Mouse (Mus musculus) cerebellum, postnatal 10 days (tissue): ENCODE data around the gene Oasl1.
"Not testable (repeated sequence)": the region's sequence is repeated elsewhere in the genome, so short reads cannot be mapped to it uniquely, and the experiment has no call there.

ENCODE experiments used
- DNase-seq, 2 experiments: peaks; one replicate each; pipeline ENCODE4 v3.0.0; 2021; ENCODE audit warnings: mixed read lengths in 2 of 2

Gene Oasl1

DNA sequence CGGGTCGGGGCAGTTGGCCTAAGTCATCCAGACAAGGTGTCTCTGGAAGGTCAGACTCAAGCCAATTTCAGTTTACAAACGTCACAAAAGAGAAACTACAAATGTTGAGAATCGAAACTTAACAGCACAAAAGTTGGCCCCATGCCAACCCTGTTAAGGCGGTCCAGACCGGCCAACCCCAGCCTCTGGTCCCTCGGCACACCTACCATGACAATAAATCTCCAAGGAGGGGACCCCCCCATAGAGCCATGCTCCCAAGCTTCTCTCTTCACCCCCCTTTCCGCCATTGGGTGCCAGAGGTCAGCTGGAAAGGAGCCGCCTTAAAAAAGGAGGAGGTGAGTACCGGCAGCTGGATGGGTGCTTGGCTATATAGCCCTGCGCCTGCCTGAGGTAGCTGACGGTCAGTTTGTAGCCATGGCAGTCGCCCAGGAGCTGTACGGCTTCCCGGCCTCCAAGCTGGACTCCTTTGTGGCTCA lies at the start of gene Oasl1:
Gene Oasl1, plus strand, starts transcription at position 243 of the 476 bp plus-strand sequence.
- peak; percentile 59 to 67 for DNase-seq

DNA sequence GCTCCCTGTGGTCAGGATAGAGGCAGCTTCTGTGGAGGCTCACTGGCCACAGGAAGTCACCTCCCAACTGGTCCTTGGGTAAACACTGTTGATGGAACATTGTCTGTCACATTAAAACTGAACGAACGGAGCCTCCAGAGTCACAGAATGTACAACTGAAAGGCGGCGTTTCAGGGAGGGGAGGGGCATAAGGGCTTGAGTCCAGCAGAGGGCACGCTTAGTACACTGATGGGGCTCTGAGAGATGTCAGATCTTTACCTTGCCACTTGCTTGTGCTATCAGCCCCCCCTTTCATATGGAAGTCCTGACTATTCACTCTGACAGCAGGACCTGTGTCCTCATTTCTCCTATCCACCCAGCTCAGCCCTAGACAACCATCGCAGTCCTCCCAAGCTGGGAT lies 47.2 kb upstream of the Oasl1 start:
- DNase-seq, result peak; percentile 48 to 54

DNA sequence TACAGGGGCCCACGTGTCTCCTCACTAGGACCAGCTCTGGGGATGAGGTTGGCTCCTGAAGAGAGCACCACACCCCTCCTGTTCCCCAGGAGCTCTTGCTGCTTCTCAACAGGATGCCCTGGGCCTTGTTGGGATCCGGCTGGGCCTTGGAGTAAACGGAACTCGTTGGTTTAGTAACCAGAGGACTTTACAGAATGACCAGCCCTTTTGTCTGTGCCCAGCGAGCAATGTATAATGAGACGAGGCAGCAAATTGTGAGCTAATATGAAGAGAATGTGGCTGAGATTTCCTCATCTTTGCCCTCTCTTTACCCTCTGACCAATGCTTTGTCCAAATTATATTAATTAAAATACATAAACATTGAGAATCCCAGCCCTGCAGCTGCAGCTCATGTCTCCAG lies 46.7 kb upstream of the Oasl1 start:
- no peak for DNase-seq

DNA sequence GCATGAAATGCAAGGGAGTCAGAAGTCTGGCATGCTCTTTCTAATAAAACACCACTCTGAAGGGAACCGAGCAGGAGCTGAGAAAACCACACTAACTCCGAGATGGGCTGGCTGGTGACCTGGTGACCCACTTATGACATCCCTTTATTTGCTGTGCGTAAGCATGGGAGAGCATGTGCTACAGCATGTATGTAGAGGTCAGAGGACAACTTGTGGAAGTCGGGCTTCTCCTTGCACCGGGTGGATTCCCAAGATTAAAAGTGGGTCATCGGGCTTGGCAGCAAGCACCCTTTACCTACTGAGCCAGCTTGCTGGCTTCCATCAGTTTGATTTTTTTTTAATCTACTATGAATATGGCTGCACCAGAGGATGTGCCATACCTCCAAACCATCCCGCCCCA lies 45.6 kb upstream of the Oasl1 start:
- no peak for DNase-seq

DNA sequence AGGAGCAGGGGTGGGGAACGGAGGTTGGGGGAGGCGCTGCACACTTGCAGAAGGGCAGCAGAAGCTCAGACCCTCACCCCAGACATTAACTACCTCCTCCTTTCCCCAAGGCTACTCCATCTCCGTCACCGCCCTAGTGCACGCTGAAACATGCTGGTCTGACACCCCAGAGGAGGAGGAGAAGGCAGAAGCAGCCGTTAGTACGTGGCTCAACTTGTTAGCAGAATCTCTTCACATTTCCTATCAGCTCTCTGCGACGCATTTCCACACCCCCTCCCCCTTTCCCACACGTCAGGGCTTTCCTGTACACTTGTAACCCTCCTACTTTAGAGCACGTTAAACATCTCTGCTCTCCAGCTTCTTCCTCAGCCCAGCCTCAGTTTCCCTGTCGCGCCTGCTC lies 43.6 kb upstream of the Oasl1 start:
- no peak for DNase-seq

DNA sequence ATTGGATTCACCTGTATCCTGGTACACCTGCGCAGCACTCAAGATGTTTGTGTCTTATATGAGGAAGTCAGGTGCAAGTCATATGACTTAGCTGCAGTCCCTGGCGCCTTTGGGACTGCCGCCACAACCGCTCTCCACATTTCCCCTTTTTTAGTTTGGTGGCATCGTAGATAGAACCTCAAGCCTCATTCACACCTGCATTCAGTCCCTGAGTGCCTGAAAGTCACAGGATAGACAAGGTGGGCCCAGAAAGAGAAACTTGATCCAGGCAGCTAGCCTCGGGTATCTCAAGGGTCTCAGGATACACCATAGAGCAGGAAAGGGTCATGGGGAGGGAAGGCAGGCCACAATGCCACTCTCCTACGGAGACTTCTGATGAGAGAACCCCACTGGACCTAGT lies 40.7 kb upstream of the Oasl1 start:
- DNase-seq, result not testable (repeated sequence)

DNA sequence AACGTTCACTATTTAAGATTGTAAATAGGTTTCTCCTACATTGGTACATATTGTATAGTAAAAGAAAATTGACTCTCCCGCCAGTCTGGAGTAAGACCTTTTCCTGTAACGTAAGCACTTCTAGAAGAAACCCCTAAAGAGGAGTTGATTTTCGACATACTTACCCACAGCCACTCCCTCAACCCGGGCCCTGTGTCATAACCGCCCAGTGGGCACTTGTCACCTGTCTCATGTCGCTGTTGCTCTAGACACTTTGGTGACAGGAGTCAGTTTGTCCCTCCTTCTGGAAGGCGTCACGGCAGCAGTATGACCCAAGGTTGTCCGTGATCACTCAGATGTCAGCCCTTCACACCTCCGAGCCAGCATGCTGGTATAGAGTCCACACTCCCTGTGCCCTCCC lies 40.0 kb upstream of the Oasl1 start:
- no peak for DNase-seq

DNA sequence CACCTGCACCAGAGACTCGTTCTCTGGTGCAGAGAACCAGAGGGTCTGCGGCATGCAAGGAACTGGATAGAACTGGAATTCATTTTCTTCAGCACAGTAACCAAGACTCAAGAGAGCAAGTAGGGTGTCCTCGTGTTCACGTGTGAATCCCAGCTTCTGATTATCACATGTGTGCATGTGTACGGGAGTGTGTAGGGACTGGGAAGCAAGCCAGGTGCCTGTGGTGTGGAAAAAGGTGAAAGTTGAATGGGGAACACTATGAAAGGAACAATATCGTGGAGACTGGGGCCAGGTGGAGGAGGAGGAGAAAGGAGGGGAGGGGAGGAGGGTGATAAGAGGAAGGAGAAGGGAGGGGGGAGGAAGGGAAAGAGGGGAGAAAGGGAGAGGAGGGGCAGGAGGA lies 36.2 kb upstream of the Oasl1 start:
- peak; percentile 42 to 49 for DNase-seq

DNA sequence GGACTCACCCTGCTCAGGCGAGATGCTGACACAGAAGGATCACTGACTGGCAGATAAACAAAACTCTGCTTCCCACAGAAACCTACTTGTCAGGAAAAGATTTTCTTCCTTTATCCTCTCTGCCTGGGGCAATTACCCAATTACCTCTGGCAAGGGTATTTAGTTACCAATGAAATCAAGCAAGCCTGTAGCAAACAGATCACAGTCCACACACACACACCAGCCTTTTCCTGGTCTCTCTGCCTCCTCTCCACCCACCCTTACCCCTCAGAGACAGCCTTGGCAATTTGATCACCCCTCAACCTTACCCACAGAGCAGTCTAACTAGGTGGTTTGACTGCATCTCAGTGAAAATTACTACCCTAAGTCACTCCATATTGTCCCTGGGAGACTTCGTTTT lies 34.0 kb upstream of the Oasl1 start:
- DNase-seq, result no peak

DNA sequence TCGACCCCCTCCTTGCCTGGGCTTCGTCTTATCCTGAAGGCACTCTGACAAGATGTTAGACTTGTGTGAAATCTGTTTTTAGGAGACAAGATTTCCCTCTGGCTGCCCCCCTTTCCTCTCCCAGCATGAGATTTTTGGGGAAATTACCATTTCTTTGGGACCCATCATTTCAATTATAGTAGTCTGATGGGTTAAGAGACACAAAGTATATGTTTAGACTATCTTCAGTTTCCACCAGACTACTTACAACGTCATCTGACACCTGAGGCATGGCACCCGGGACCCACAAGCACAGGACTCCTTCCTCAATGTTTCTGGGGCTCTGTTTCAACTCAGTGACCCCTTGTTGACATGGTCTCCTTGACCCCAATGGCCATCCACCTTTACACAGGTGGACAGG lies 27.5 kb upstream of the Oasl1 start:
- no peak for DNase-seq

DNA sequence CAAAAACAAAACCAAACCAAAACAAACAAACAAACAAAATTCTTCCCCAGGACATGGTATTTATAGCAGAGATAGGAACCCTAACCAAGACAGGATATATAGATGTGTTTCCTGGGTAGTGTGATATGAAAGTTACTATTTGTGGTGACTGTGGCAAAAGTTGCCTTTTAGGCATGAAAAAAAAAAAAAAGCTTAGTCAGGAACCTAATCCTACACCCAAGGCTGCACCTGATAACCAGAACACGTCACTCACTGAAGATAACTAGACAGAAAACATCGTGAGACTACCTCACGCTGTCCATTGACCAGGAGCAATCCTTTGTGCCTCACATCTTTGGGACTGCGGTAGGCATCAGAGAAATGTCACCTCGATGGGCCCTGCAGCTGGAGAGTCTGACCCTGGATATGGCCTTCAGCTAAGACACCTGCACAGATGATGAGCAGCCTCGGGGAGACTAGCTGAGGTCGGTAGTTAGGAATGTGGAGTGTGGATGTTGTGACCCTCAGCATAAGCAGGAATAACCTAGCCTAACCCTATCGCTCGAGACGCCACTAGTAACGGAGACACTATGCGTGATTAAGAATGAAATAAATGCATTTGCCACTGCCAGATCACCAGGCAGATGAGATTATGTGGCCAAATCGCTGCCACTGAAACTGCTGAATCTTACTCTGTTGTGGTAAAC lies 26.2 kb upstream of the Oasl1 start, which contains the start of gene Oasl2:
Gene Oasl2, plus strand, starts transcription at position 249 of the 686 bp plus-strand sequence.
- DNase-seq, result no peak

DNA sequence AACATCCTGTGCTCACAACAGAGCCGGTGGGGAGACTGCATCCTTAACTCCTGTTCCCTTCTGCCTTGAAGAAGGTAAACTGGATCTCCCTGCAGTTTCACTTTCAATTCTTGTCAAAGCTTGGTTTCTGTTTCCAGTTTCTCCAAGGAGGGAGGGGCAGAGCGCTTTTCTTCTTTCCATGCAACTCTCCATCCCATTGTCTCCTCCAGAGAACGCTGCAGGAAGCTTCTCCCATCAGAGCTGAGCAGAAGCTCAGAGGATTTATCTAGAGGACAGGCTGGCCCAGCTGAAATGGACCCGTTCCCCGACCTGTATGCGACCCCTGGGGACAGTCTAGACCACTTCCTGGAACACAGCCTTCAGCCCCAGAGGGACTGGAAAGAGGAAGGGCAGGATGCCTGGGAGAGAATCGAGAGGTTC lies 25.7 kb upstream of the Oasl1 start:
- DNase-seq, result no peak

DNA sequence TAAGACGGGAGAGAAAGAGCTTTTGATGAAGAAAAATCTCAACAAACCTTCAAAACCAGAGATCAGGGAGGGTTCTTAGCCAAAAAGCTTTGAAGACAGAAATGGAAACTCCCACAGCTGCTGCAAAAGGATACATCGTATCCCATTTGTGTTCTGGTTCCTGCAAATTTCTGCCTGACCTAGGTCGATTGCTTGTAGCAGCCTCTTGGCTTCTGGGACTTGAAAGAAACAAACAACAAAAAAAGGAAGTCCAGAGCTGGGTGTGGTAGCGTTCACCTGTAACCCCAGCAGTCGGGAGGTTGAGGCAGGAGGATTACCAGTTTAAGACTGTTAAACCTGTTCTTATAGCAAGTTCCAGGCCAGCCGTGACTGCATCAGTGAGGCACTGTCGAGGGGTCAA lies 24.2 kb upstream of the Oasl1 start:
- no peak for DNase-seq

DNA sequence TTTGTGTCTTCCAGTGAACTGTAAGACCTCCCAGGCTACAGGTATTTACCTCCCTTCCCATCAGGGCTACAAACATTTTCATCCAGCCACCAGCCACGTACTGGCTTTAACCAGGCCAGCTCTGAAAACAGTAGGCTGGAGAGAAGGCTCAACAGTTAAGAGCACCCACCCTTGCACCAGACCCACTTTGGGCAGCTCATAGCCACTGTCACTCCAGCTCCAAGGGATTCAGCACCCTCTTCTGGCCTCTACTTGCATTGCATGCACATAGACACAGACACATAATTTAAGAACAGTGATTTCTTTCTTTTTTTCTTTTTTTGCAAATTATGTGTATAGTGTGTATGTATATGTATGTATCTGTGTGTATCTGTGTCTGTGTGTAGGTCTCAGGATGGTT lies 20.6 kb upstream of the Oasl1 start:
- peak; percentile 79 to 82 for DNase-seq

DNA sequence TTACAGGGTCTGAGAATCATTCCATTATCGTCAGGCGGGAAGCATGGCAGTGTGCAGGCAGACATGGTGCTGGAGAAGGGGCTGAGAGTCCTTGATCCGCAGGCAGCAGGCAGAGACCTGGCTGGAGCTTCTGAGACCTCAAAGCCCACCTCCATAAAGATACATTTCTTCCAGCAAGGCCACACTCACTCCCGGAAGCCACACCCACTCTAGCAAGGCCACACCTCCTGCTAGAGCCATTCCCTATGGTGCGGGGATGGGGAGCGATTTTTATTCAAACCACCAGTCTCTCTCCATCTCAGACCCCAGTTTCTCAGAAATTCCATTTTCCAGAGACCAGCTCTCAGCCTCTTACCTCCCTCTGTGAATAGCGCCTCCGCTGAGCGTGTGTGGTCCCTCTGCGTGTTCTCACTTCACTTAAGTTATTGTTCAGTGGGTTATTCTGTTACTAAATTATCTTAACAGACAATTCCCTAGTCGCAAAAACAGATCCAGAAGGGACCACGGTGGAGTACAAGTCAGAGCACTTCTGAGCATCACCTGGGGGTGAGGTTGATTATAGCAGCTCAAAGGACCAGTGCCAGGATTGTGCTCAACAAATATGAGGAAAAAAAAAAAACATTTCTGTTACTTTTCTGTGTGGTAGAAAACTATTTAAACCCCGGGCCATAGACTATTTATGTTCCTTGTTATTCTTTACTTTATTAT lies 14.3 kb upstream of the Oasl1 start:
- DNase-seq, result no peak

DNA sequence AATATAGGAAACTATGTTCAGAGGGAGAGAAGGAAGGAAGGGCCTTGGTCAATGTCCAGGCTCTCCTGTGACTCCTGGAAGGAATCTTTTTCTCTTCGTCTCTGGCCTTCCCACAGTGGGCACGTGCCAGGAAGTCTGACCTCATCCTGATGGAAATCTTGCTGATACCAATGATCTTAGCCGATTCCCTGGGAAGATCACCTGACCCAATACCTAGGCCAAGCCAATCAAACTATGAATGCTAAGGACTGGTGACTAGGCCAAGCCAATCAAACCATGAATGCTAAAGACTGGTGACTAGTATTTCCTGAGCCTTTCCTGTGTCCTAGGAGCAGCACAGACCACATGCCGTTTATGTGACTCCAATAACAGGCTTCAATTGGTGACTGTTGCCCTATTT lies 9.4 kb upstream of the Oasl1 start:
- DNase-seq, result no peak

DNA sequence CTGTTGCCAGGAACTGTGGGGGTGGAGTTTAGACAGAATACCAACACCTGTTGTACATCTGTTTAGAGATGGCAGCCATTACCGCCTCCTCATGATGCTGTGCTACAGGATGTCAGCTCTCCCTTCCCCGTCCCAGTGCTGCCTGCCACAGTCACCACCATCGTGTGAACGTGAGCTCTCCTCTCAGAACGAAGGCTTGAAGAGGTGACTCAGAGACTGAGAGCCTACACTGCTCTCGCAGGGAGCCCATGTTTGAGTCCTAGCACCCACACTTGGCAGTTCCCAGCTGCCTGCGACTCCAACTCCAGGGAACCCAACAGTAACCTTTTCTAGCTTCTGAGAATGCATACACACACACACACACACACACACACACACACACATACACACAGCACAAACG lies 8.2 kb upstream of the Oasl1 start:
- no peak for DNase-seq

DNA sequence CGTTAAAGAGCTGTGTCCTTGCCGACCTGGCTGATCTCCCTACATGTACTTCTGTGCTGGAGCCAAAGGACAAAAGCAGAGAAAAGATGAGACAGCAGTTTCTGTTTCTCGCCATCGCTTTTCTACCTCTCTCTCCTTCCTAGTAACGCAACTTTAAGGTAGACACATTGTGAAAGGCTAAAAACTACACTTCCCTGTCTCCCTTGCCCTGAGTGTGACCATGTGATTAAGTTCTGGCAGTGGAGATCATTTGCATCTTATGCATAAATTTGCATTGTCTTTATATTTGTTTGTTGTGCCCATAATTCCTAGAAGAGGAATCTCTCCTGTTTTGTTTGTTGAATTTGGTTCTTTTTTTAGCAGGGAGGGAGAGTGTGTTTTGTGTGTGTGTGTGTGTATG lies 7.2 kb upstream of the Oasl1 start:
- DNase-seq, result no peak

DNA sequence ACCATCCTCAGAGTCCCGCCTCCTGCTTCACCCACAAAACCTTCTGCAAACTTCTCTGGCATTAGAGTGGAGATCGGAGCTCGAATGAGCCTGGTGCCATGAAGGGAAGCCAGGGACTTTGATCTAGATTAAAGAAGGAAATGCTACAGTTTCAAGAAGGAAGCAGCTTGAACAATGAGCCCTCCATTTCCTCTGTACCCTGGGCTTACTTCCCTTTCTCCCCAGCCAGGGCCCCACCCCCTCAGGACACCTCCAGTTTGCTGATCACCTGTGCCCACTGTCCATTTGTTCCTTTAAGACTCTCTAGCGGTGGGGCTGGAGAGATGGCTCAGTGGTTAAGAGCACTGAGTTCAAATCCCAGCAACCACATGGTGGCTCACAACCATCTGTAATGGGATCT lies 6.3 kb upstream of the Oasl1 start:
- no peak for DNase-seq

DNA sequence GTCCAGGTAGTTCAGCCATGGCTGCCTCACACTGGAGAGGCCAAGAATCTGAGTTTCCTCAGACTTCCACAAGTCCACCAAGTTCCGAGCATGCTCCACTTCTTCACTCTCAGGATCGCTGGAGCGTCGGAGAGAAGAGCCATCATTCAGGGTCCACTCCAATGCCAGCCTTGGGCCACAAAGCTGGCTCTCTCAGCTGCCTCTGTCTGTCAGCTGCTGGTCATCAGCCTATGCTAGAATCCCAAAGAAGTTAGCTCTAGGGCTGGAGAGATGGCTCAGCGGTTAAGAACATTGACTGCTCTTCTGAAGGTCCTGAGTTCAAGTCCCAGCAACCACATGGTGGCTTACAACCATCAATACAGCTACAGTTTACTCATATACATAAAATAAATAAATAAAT lies 5.7 kb upstream of the Oasl1 start:
- not testable (repeated sequence) for DNase-seq

DNA sequence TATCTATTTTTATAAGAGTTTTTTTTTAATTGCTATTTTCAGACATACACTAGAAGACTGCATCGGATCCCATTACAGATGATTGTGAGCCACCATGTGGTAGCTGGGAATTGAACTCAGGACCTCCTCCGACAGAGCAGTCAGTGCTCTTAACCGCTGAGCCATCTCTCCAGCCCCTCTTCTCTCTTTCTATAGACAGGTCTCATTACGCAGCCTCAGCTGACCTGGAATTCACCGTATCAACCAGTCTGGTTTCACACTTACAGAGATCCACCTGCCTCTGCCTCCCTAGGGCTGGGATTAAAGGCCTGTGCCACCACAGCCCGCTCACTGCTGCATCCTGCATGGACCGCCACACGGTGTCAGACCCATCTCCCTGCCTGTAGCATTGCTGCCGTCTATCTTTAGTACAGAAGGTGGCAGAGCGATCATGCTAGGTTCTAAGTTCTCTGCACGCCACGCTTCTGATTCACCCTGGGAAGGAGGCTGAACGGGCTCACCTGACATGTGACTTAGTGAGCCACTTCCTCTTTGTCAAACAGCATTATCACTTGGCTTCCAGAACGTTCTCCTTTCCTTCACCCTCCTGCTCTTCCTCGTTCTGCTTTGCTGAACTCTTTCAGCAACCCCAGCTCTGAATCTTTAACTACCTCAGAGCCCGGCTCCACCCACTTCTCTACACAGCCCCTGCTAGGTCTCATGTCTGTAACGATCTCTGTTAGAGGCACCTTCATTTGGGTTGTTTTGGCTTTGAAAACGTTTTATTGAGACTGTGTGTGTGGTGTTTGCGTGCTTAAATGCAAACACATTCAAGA lies 1.3 kb upstream of the Oasl1 start:
- DNase-seq, result no peak

DNA sequence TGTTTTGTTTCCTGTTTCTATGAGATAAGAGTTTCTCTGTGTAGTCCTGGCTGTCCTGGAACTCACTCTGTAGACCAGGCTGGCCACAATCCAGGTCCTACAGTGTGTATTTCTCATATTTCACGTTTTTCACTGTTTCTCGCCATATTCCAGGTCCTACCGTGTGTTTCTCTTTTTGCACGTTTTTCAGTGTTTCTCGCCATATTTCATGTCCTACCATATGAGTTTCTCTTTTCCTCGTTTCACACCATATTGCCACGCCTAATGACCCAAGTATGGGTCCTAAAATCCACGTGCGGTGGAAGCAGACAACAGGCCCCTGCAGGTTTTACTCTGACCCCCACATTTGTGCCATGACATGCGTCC lies 691 bp upstream of the Oasl1 start:
- DNase-seq, result no peak

DNA sequence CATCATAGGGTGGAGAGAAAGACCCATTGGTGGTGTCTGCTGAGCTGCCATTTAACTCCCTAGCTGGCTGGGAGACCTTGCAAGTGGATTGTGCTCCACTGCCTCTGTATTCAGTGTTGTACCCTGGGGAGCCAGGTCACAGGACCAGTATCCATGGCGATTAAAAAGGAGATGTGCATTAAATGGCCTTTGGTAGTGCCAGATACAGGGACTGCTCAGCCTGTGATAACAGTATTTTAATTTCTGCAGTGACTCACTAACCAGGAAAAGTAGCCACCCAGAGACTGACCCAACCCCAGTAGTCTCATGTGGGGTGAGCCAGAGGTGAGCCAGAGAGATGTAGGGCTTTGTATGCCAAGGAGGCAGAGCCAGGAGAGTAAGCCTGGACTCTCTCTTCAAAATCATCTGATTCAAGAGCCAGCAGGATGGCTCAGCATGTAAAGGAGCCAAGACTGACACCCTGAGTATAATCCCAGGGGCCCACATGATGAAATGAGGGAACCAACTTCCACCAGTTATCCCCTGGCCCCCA lies 3.2 kb downstream of the Oasl1 start:
- DNase-seq, result no peak
